Mouse (Mus musculus) heart, embryonic 11.5 days (tissue): ENCODE data around the gene Klrk1. TPM values are rescaled to one million over a fixed set of nuclear protein-coding genes. Genes with fewer than 3 reads are reported as not detected.

Source experiments
- ATAC-seq: fragments of 200-750 bp; cut with Nextera tagmentation; replicated peaks from 2 replicates; pipeline ENCODE4 v1.8.0; 2017; ENCODE audit warnings: moderate library complexity; ENCODE audit not compliant: insufficient number of reproducible peaks, low FRiP score, low TSS enrichment
- H3K27ac ChIP-seq: fragments of 300-500 bp; sonication (generic); 2 replicates; pipeline ENCODE4 v1.5.1; 2014; ENCODE audit warnings: mild to moderate bottlenecking, low read depth, low read length
- H3K27me3 ChIP-seq: fragments of 300-500 bp; sonication (generic); 2 replicates; pipeline ENCODE4 v1.6.1; 2014; ENCODE audit warnings: mild to moderate bottlenecking, low read length, mixed read lengths; ENCODE audit not compliant: control insufficient read depth, insufficient read depth
- H3K36me3 ChIP-seq: fragments of 300-500 bp; sonication (generic); 2 replicates; pipeline ENCODE4 v1.6.1; 2014; ENCODE audit warnings: mild to moderate bottlenecking, low read length, moderate library complexity, mixed read lengths; ENCODE audit not compliant: control insufficient read depth, insufficient read depth
- H3K4me1 ChIP-seq: fragments of 300-500 bp; sonication (generic); 2 replicates; pipeline ENCODE4 v1.6.1; 2014; ENCODE audit warnings: low read length; ENCODE audit not compliant: control insufficient read depth, insufficient read depth
- H3K4me2 ChIP-seq: fragments of 300-500 bp; sonication (generic); 2 replicates; pipeline ENCODE4 v1.6.1; 2014; ENCODE audit warnings: mild to moderate bottlenecking, moderate library complexity
- H3K4me3 ChIP-seq: fragments of 300-500 bp; sonication (generic); 2 replicates; pipeline ENCODE4 v1.5.1; 2014; ENCODE audit warnings: low read depth, low read length
- H3K9ac ChIP-seq: fragments of 300-500 bp; sonication (generic); 2 replicates; pipeline ENCODE4 v1.6.1; 2014; ENCODE audit warnings: mild to moderate bottlenecking, low read depth, low read length, moderate library complexity
- H3K9me3 ChIP-seq: fragments of 300-500 bp; sonication (generic); replicated peaks from 2 replicates; pipeline ENCODE4 v1.6.1; 2016; ENCODE audit warnings: low read length; ENCODE audit not compliant: control insufficient read depth
- WGBS: fragments of 180-500 bp; shearing (Covaris S2); extraction: QIAGEN DNeasy Blood & Tissue Kit; methylation state at CpG from one replicate; pipeline ENCODE4 v1.1.7; 2014; ENCODE audit not compliant: insufficient replicate concordance; 5-methylcytosine and 5-hydroxymethylcytosine counted together
- polyA plus RNA-seq: library from polyadenylated mRNA; unstranded; fragments of >200 nt; fragmentation: Nextera tagmentation; extraction: Ambion mirVana; gene quantifications from 2 replicates; pipeline ENCODE4 v1.2.1, GENCODE M21; 2014

Klrk1 gene
- polyA plus RNA-seq, 1 experiment from 2014 or later = not detected

DNA sequence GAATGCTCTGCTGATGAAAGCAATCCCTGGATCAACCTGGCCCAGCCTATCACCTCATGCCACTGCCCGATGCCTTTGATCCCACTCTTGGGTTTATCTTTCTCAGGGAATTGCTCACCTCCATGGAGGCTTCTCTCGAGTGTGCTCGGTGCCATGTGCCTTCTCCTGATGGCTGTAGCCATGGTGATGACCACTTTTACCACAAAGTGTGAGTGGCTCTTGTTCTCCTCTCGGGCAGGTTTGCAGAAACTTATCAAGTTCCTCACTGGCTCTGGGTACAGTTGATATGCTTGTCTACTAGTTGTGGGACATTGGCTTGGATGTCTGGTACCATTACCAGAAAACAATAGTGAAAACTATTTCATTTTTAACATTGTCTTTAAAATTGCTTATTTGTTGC is 41.8 kb downstream of the Klrk1 start:
- Histone ChIP-seq H3K27ac (no peak overlapping the region), H3K36me3 (no peaks in the 10 kb centered on the region), H3K9me3 (no peaks in the 10 kb centered on the region), H3K27me3 (no peaks in the 10 kb centered on the region), H3K4me2 (no peak overlapping the region), H3K9ac (no peak overlapping the region), H3K4me1 (no peaks in the 10 kb centered on the region), H3K4me3 (no peak overlapping the region)
- ATAC-seq = no peak
- 67% methylated on average over 4 of the region's 4 CpGs for WGBS

GRCm38 (mm10) chr6:129581274-129581673 is 42.4 kb downstream of the Klrk1 start:
- H3K4me2 ChIP-seq = no peak overlapping the region
- no peak for ATAC-seq
- 63% methylated on average over 4 of the region's 4 CpGs for whole genome bisulfite sequencing
- no peak overlapping the region for H3K4me3 ChIP-seq
- H3K27ac ChIP-seq = no peak overlapping the region
- H3K4me1 ChIP-seq = no peaks in the 10 kb centered on the region
- no peaks in the 10 kb centered on the region for H3K36me3 ChIP-seq
- no peaks in the 10 kb centered on the region for H3K27me3 ChIP-seq
- no peaks in the 10 kb centered on the region for H3K9me3 ChIP-seq
- no peak overlapping the region for H3K9ac ChIP-seq

- Histone ChIP-seq H3K4me2 (no peak within 1 kb of the TSS), H3K4me3 (no peak within 1 kb of the TSS), H3K9ac (no peak within 1 kb of the TSS), H3K36me3 (no peaks in the 10 kb centered on the region), H3K9me3 (no peaks in the 10 kb centered on the region), H3K4me1 (no peaks in the 10 kb centered on the region), H3K27me3 (no peaks in the 10 kb centered on the region), H3K27ac (no peak within 1 kb of the TSS)
- 92% methylated on average over 8 of the region's 8 CpGs for WGBS
- no peak for ATAC-seq
Observed at GRCm38 (mm10) chr6:129577605-129578004, 46.1 kb downstream of the Klrk1 start, which contains the start of gene Klre1. Klre1 (plus strand) TSS chr6:129577905.

DNA sequence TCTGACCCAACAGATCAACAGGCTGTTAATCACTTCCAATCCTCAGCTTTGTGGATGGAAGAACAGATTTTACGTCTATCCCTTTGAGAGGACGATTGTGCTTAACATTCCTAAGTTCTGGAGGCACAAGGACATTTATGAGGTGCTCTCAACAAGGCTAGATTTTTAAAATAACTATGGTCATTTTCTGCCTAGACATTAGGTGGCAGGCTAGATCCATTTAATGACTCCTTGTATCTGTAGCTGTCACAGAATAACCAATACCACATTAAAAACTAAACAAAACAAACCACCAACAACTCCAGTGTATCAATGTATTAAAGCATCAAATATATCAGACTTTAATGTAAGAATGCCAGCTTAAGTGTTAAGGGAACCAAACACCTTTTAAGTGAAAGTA is 48.3 kb downstream of the Klrk1 start:
- no peak for ATAC-seq
- H3K4me3 ChIP-seq = no peak overlapping the region
- WGBS = 10% methylated on average over 2 of the region's 2 CpGs
- H3K36me3 ChIP-seq = no peaks in the 10 kb centered on the region
- no peaks in the 10 kb centered on the region for H3K27me3 ChIP-seq
- no peak overlapping the region for H3K9ac ChIP-seq
- H3K4me1 ChIP-seq = no peaks in the 10 kb centered on the region
- H3K4me2 ChIP-seq = no peak overlapping the region
- H3K27ac ChIP-seq = no peak overlapping the region
- no peaks in the 10 kb centered on the region for H3K9me3 ChIP-seq

GRCm38 (mm10) chr6:129565257-129565656 is 58.4 kb downstream of the Klrk1 start:
- Histone ChIP-seq H3K4me2 (no peak overlapping the region), H3K4me3 (no peak overlapping the region), H3K9me3 (no peaks in the 10 kb centered on the region), H3K36me3 (no peaks in the 10 kb centered on the region), H3K4me1 (no peaks in the 10 kb centered on the region), H3K9ac (no peak overlapping the region), H3K27me3 (no peaks in the 10 kb centered on the region), H3K27ac (no peak overlapping the region)
- 74% methylated on average over 2 of the region's 2 CpGs for WGBS
- no peak for ATAC-seq

Other genes starting within 250 kb of the Klrk1 start
- gene Clec12b, start 238.0 kb downstream of the Klrk1 start, polyA plus RNA-seq = 0.42 and 0.84 TPM in 2 replicates
- 7.4 and 8.8 TPM in 2 replicates for gene Clec1b, start 226.6 kb downstream of the Klrk1 start, polyA plus RNA-seq
- gene Clec9a, start 215.0 kb downstream of the Klrk1 start, polyA plus RNA-seq = 0.23 and 0.36 TPM in 2 replicates
- gene Clec1a, start 171.9 kb downstream of the Klrk1 start, polyA plus RNA-seq = 0.18 and 0.86 TPM in 2 replicates
- gene Olr1, start 116.7 kb downstream of the Klrk1 start, polyA plus RNA-seq = 0.26 and 0.35 TPM in 2 replicates
- not detected in 2 replicates for gene Tmem52b, start 111.3 kb downstream of the Klrk1 start, polyA plus RNA-seq
- 12.5 and 15.4 TPM in 2 replicates for gene Gabarapl1, start 90.7 kb downstream of the Klrk1 start, polyA plus RNA-seq
- not detected in 2 replicates for gene Klre1, start 46.0 kb downstream of the Klrk1 start, polyA plus RNA-seq
- not detected in 2 replicates for gene Klrd1, start 32.1 kb downstream of the Klrk1 start, polyA plus RNA-seq
- gene Klrc3, start 19.5 kb upstream of the Klrk1 start, polyA plus RNA-seq = not detected in 2 replicates
- not detected in 2 replicates for gene Klrc2, start 36.8 kb upstream of the Klrk1 start, polyA plus RNA-seq
- gene Klrc1, start 55.1 kb upstream of the Klrk1 start, polyA plus RNA-seq = not detected in 2 replicates
- not detected in 2 replicates for gene Klri1, start 93.3 kb upstream of the Klrk1 start, polyA plus RNA-seq
- not detected in 2 replicates for gene Klri2, start 116.6 kb upstream of the Klrk1 start, polyA plus RNA-seq
- not detected in 2 replicates for gene Gm156, start 160.4 kb upstream of the Klrk1 start, polyA plus RNA-seq
- gene Gm17631, start 238.8 kb upstream of the Klrk1 start, polyA plus RNA-seq = not detected in 2 replicates